Mouse (Mus musculus) bone marrow, adult 2 months (tissue): ENCODE measurements around the gene Rnf180.

Experiments
- CTCF ChIP-seq: fragments of 200-500 bp; IDR thresholded peaks from 2 replicates; pipeline ENCODE4 v1.5.1; 2011; ENCODE audit warnings: low read length, control low read depth; ENCODE audit not compliant: control insufficient read depth, insufficient read depth
- POLR2A ChIP-seq: fragments of 200-500 bp; IDR thresholded peaks from 2 replicates; pipeline ENCODE4 v1.6.1; 2011; ENCODE audit warnings: low read depth, mild to moderate bottlenecking, control low read depth, low read length, borderline replicate concordance; ENCODE audit not compliant: control insufficient read depth

DNA sequence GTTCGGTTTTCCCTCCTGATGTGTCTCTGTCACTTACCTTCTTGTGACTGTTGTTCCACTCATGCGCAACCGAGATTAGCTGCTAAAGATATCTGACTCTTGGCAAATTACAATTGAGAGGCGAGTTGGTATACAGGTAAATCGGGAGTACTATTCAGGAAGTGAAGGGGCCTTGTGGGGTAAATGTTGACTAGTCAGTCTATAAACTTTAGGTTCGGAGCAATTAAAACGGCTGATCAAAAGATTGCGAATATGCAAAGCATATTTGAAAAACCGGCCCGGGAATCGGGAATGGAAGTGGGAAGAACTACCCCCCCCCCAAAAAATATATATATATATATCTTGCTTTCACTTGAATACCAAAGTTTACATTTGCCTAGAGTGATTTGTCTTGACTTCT is at the start of gene Rnf180:
- TF ChIP-seq CTCF (no peak), POLR2A (no peak)
